Mouse (Mus musculus) lung, postnatal 14 days (tissue): ENCODE results near the gene Kctd11.

Experiments used
- DNase-seq: peaks from one replicate; pipeline ENCODE4 v3.0.0; 2021

Gene Kctd11

GRCm38 (mm10) chr11:69911701-69912100, 30.5 kb upstream of the Kctd11 start:
- no peak for DNase-seq

- no peak for DNase-seq
Measured at GRCm38 (mm10) chr11:69910781-69911560, 29.8 kb upstream of the Kctd11 start.

GRCm38 (mm10) chr11:69910177-69910576, 29.0 kb upstream of the Kctd11 start:
- no peak for DNase-seq

GRCm38 (mm10) chr11:69909174-69909573, 28.0 kb upstream of the Kctd11 start:
- DNase-seq, result no peak

- DNase-seq, result no peak
Measured at GRCm38 (mm10) chr11:69908645-69909044, 27.4 kb upstream of the Kctd11 start.

- no peak for DNase-seq
Measured at GRCm38 (mm10) chr11:69904311-69904710, 23.1 kb upstream of the Kctd11 start.

GRCm38 (mm10) chr11:69902972-69903371, 21.8 kb upstream of the Kctd11 start:
- no peak for DNase-seq

GRCm38 (mm10) chr11:69901993-69902392, 20.8 kb upstream of the Kctd11 start:
- no peak for DNase-seq

GRCm38 (mm10) chr11:69901406-69901846, 20.2 kb upstream of the Kctd11 start:
- peak; percentile 90 for DNase-seq

GRCm38 (mm10) chr11:69900471-69901405, 19.5 kb upstream of the Kctd11 start, which contains the start of the genes 2810408A11Rik and Neurl4:
Gene 2810408A11Rik (minus strand): TSS chr11:69900987.
Gene Neurl4 (plus strand): TSS chr11:69901072.
- peak; percentile 91 for DNase-seq

- no peak for DNase-seq
Measured at GRCm38 (mm10) chr11:69899870-69900269, 18.7 kb upstream of the Kctd11 start.

- DNase-seq, result no peak
Measured at GRCm38 (mm10) chr11:69895291-69895690, 14.1 kb upstream of the Kctd11 start, which contains the start of gene Acap1. Gene Acap1 (minus strand): TSS chr11:69895539.

GRCm38 (mm10) chr11:69894671-69895070, 13.5 kb upstream of the Kctd11 start:
- no peak for DNase-seq

- DNase-seq, result peak; percentile 25
Measured at GRCm38 (mm10) chr11:69891482-69891881, 10.3 kb upstream of the Kctd11 start.

- DNase-seq, result no peak
Measured at GRCm38 (mm10) chr11:69886907-69887635, 5.9 kb upstream of the Kctd11 start.

GRCm38 (mm10) chr11:69884663-69885062, 3.5 kb upstream of the Kctd11 start:
- DNase-seq, result no peak

- no peak for DNase-seq
Measured at GRCm38 (mm10) chr11:69884240-69884639, 3.0 kb upstream of the Kctd11 start.

- DNase-seq, result no peak
Measured at GRCm38 (mm10) chr11:69883527-69884151, 2.4 kb upstream of the Kctd11 start.

GRCm38 (mm10) chr11:69883066-69883465, 1.9 kb upstream of the Kctd11 start:
- DNase-seq, result peak; percentile 58

GRCm38 (mm10) chr11:69881787-69882670, 823 bp upstream of the Kctd11 start:
- no peak for DNase-seq

GRCm38 (mm10) chr11:69880506-69880852, 727 bp downstream of the Kctd11 start:
- DNase-seq, result peak; percentile 78
